Mouse (Mus musculus) embryonic fibroblast, embryonic 13.5 days (primary cell): ENCODE data around the gene Polr1b. TPM values are rescaled to one million over a fixed set of nuclear protein-coding genes. Genes with fewer than 3 reads are reported as not detected.

Source experiments
- H3K27ac ChIP-seq: 2 replicates; pipeline ENCODE4 v1.5.1; 2012; ENCODE audit warnings: low read length, control low read depth, inconsistent platforms; ENCODE audit not compliant: insufficient read depth
- H3K4me1 ChIP-seq: 2 replicates; pipeline ENCODE4 v1.6.1; 2011; ENCODE audit warnings: low read length; ENCODE audit not compliant: control insufficient read depth, insufficient read depth
- H3K4me3 ChIP-seq: 2 replicates; pipeline ENCODE4 v1.5.1; 2011; ENCODE audit warnings: mild to moderate bottlenecking, control low read depth, low read length; ENCODE audit not compliant: insufficient read depth
- CTCF ChIP-seq: IDR thresholded peaks from 2 replicates; pipeline ENCODE4 v1.5.1; 2011; ENCODE audit warnings: mild to moderate bottlenecking, control low read depth, low read length, moderate library complexity, borderline replicate concordance; ENCODE audit not compliant: insufficient read depth
- POLR2A ChIP-seq: IDR thresholded peaks from 2 replicates; pipeline ENCODE4 v1.6.1; 2011; ENCODE audit warnings: low read depth, mild to moderate bottlenecking, control low read depth, low read length, moderate library complexity
- polyA plus RNA-seq: library from polyadenylated mRNA; stranded (reverse); fragments of >200 nt; gene quantifications from 2 replicates; pipeline ENCODE4 v1.2.4, GENCODE M21; 2011; ENCODE audit warnings: low read depth; ENCODE audit not compliant: missing spikeins, insufficient read length

The Polr1b gene
- polyA plus RNA-seq, 1 experiment: 16.0 TPM

GRCm38 (mm10) chr2:129112924-129113323 lies 12.1 kb downstream of the Polr1b start:
- no peaks in the 10 kb centered on the region for H3K4me1 ChIP-seq
- no peak for TF ChIP-seq CTCF
- no peak for TF ChIP-seq POLR2A
- H3K27ac ChIP-seq: no peak overlapping the region
- no peak overlapping the region for H3K4me3 ChIP-seq

- Histone ChIP-seq H3K4me1 (no peaks in the 10 kb centered on the region), H3K4me3 (no peak overlapping the region), H3K27ac (no peak overlapping the region)
- TF ChIP-seq POLR2A (no peak), CTCF (no peak)
Observed at GRCm38 (mm10) chr2:129115706-129116367, 15.0 kb downstream of the Polr1b start.

- H3K4me3 ChIP-seq: no peak overlapping the region
- H3K4me1 ChIP-seq: no peaks in the 10 kb centered on the region
- no peak for TF ChIP-seq POLR2A
- no peak for TF ChIP-seq CTCF
- H3K27ac ChIP-seq: no peak overlapping the region
Observed at GRCm38 (mm10) chr2:129116368-129116739, 15.6 kb downstream of the Polr1b start.

GRCm38 (mm10) chr2:129118061-129118460 lies 17.3 kb downstream of the Polr1b start:
- no peak overlapping the region for H3K27ac ChIP-seq
- H3K4me3 ChIP-seq: no peak overlapping the region
- no peaks in the 10 kb centered on the region for H3K4me1 ChIP-seq
- TF ChIP-seq CTCF (no peak), POLR2A (no peak)

- Histone ChIP-seq H3K4me3 (no peak overlapping the region), H3K4me1 (no peaks in the 10 kb centered on the region), H3K27ac (no peak overlapping the region)
- TF ChIP-seq POLR2A: no peak
- TF ChIP-seq CTCF: no peak
Observed at GRCm38 (mm10) chr2:129121986-129122385, 21.2 kb downstream of the Polr1b start.

- Histone ChIP-seq H3K4me3 (peak within 1 kb of the TSS; percentile 74), H3K27ac (peak within 1 kb of the TSS; percentile 55), H3K4me1 (no peaks in the 10 kb centered on the region)
- TF ChIP-seq POLR2A (peak; percentile 86), CTCF (no peak)
Observed at GRCm38 (mm10) chr2:129129412-129129929, 28.7 kb downstream of the Polr1b start, which contains the start of gene Chchd5. TSS of gene Chchd5 (plus strand) at chr2:129129700.

GRCm38 (mm10) chr2:129129987-129130545 lies 29.3 kb downstream of the Polr1b start:
- no peaks in the 10 kb centered on the region for H3K4me1 ChIP-seq
- H3K4me3 ChIP-seq: peak overlapping the region; percentile 69
- H3K27ac ChIP-seq: peak overlapping the region; percentile 55
- TF ChIP-seq CTCF (no peak), POLR2A (no peak)

- H3K4me1 ChIP-seq: no peaks in the 10 kb centered on the region
- no peak overlapping the region for H3K4me3 ChIP-seq
- TF ChIP-seq POLR2A (no peak), CTCF (no peak)
- H3K27ac ChIP-seq: no peak overlapping the region
Observed at GRCm38 (mm10) chr2:129130776-129131175, 30.0 kb downstream of the Polr1b start.

GRCm38 (mm10) chr2:129132231-129132630 lies 31.4 kb downstream of the Polr1b start:
- no peak overlapping the region for H3K4me3 ChIP-seq
- no peak overlapping the region for H3K27ac ChIP-seq
- no peak for TF ChIP-seq CTCF
- no peak for TF ChIP-seq POLR2A
- no peaks in the 10 kb centered on the region for H3K4me1 ChIP-seq
